Mouse (Mus musculus): ENCODE results near the gene Atrnl1.

Atrnl1 gene

GRCm38 (mm10) chr19:57922991-57923390 lies 312.2 kb downstream of the Atrnl1 start:
- DNase-seq (ENCODE audit: low spot score in 2 of 2) = no peak

GRCm38 (mm10) chr19:57924856-57925255 lies 314.0 kb downstream of the Atrnl1 start:
- no peak for DNase-seq (ENCODE audit: low spot score in 2 of 2)

GRCm38 (mm10) chr19:57925681-57926080 lies 314.8 kb downstream of the Atrnl1 start:
- no peak for DNase-seq (ENCODE audit: low spot score in 2 of 2)

- no peak for DNase-seq (ENCODE audit: low spot score in 2 of 2)
These were observed 315.5 kb downstream of the Atrnl1 start for GRCm38 (mm10) chr19:57926164-57926860.

GRCm38 (mm10) chr19:57926941-57927471 lies 316.2 kb downstream of the Atrnl1 start:
- DNase-seq (ENCODE audit: low spot score in 2 of 2) = no peak

GRCm38 (mm10) chr19:57927566-57928523 lies 317.0 kb downstream of the Atrnl1 start:
- no peak for DNase-seq (ENCODE audit: low spot score in 2 of 2)

- no peak for DNase-seq (ENCODE audit: low spot score in 2 of 2)
These were observed 320.8 kb downstream of the Atrnl1 start for GRCm38 (mm10) chr19:57931626-57932025.

- DNase-seq (ENCODE audit: low spot score in 2 of 2) = no peak
These were observed 326.0 kb downstream of the Atrnl1 start for GRCm38 (mm10) chr19:57936865-57937264.

GRCm38 (mm10) chr19:57939166-57939565 lies 328.3 kb downstream of the Atrnl1 start:
- no peak for DNase-seq (ENCODE audit: low spot score in 2 of 2)

- no peak for DNase-seq (ENCODE audit: low spot score in 2 of 2)
These were observed 330.7 kb downstream of the Atrnl1 start for GRCm38 (mm10) chr19:57941529-57941928.

GRCm38 (mm10) chr19:57942281-57942680 lies 331.4 kb downstream of the Atrnl1 start:
- DNase-seq (ENCODE audit: low spot score in 2 of 2) = no peak

GRCm38 (mm10) chr19:57943308-57943707 lies 332.5 kb downstream of the Atrnl1 start:
- no peak for DNase-seq (ENCODE audit: low spot score in 2 of 2)

GRCm38 (mm10) chr19:57944680-57945079 lies 333.8 kb downstream of the Atrnl1 start:
- DNase-seq (ENCODE audit: low spot score in 2 of 2) = no peak

- DNase-seq (ENCODE audit: low spot score in 2 of 2) = no peak
These were observed 334.9 kb downstream of the Atrnl1 start for GRCm38 (mm10) chr19:57945626-57946250.

- no peak for DNase-seq (ENCODE audit: low spot score in 2 of 2)
These were observed 337.7 kb downstream of the Atrnl1 start for GRCm38 (mm10) chr19:57948489-57948888.

GRCm38 (mm10) chr19:57949260-57949917 lies 338.6 kb downstream of the Atrnl1 start:
- DNase-seq (ENCODE audit: low spot score in 2 of 2) = no peak

GRCm38 (mm10) chr19:57954131-57954530 lies 343.3 kb downstream of the Atrnl1 start:
- no peak for DNase-seq (ENCODE audit: low spot score in 2 of 2)

- no peak for DNase-seq (ENCODE audit: low spot score in 2 of 2)
These were observed 345.6 kb downstream of the Atrnl1 start for GRCm38 (mm10) chr19:57956459-57956858.

- DNase-seq (ENCODE audit: low spot score in 2 of 2) = no peak
These were observed 346.5 kb downstream of the Atrnl1 start for GRCm38 (mm10) chr19:57957363-57957762.

GRCm38 (mm10) chr19:57958154-57958553 lies 347.3 kb downstream of the Atrnl1 start:
- no peak for DNase-seq (ENCODE audit: low spot score in 2 of 2)

GRCm38 (mm10) chr19:57958726-57959125 lies 347.9 kb downstream of the Atrnl1 start:
- DNase-seq (ENCODE audit: low spot score in 2 of 2) = no peak

All from urinary bladder, adult 18-20 months (tissue).